Mouse (Mus musculus) hindbrain, postnatal 0 days (tissue): ENCODE data around the gene Tpcn1. TPM values are rescaled to one million over a fixed set of nuclear protein-coding genes. Genes with fewer than 3 reads are reported as not detected.

Experiments used
- ATAC-seq: fragments of 200-750 bp; cut with Nextera tagmentation; 2 replicates; pipeline ENCODE4 v1.8.0; 2017; ENCODE audit warnings: mild to moderate bottlenecking, moderate TSS enrichment, moderate library complexity
- DNase-seq: peaks from one replicate; pipeline ENCODE4 v3.0.0-alpha.2; 2015; ENCODE audit warnings: low spot score
- H3K27ac ChIP-seq: fragments of 300-500 bp; sonication (generic); 2 replicates; pipeline ENCODE4 v1.5.1; 2014; ENCODE audit warnings: mild to moderate bottlenecking
- H3K27me3 ChIP-seq: fragments of 300-500 bp; sonication (generic); 2 replicates; pipeline ENCODE4 v1.6.1; 2014; ENCODE audit warnings: low read length, mixed read lengths; ENCODE audit not compliant: insufficient read depth
- H3K36me3 ChIP-seq: fragments of 300-500 bp; sonication (generic); 2 replicates; pipeline ENCODE4 v1.6.1; 2014; ENCODE audit warnings: low read length, mixed read lengths; ENCODE audit not compliant: insufficient read depth
- H3K4me1 ChIP-seq: fragments of 300-500 bp; sonication (generic); 2 replicates; pipeline ENCODE4 v1.6.1; 2014; ENCODE audit warnings: antibody characterized with exemption, low read length, mixed read lengths; ENCODE audit not compliant: insufficient read depth
- H3K4me2 ChIP-seq: fragments of 300-500 bp; sonication (generic); 2 replicates; pipeline ENCODE4 v1.6.1; 2014; ENCODE audit warnings: low read depth, mild to moderate bottlenecking, low read length, moderate library complexity, mixed read lengths
- H3K4me3 ChIP-seq: fragments of 300-500 bp; sonication (generic); 2 replicates; pipeline ENCODE4 v1.5.1; 2014; ENCODE audit warnings: low read length
- H3K9ac ChIP-seq: fragments of 300-500 bp; sonication (generic); replicated peaks from 2 replicates; pipeline ENCODE4 v1.6.1; 2014; ENCODE audit warnings: mild to moderate bottlenecking, low read length, moderate library complexity, mixed read lengths
- H3K9me3 ChIP-seq: fragments of 300-500 bp; sonication (generic); 2 replicates; pipeline ENCODE4 v1.6.1; 2016; ENCODE audit warnings: low read length, mixed read lengths
- CTCF ChIP-seq: IDR thresholded peaks from 2 replicates; pipeline ENCODE4 v1.5.1; 2016; ENCODE audit warnings: antibody characterized with exemption, control low read depth, low read depth
- WGBS: fragments of 180-500 bp; shearing (Covaris S2); extraction: QIAGEN DNeasy Blood & Tissue Kit; methylation state at CpG from one replicate; pipeline ENCODE4 v1.1.7; 2014; 5-methylcytosine and 5-hydroxymethylcytosine counted together
- polyA plus RNA-seq: library from polyadenylated mRNA; unstranded; fragments of >200 nt; fragmentation: Nextera tagmentation; extraction: Ambion mirVana; gene quantifications from 2 replicates; pipeline ENCODE4 v1.2.1, GENCODE M21; 2015
- total RNA-seq: library from RNA; depleted of rRNA; stranded (reverse); fragments of >200 nt; gene quantifications from 2 replicates; pipeline ENCODE4 v1.2.3, GENCODE M21; 2014

Tpcn1 gene
- total and polyA plus RNA-seq, 2 experiments from 2014 or later: 15.4 to 30.7 TPM

GRCm38 (mm10) chr5:120550673-120551072 is 37.8 kb downstream of the Tpcn1 start:
- no peak overlapping the region for H3K9ac ChIP-seq
- no peak overlapping the region for H3K4me3 ChIP-seq
- H3K4me2 ChIP-seq: no peak overlapping the region
- WGBS: 98% methylated on average over 5 of the region's 5 CpGs
- no peak for DNase-seq
- no peaks in the 10 kb centered on the region for H3K27me3 ChIP-seq
- H3K36me3 ChIP-seq: peaks cover 27% of the 10 kb centered on the region
- H3K27ac ChIP-seq: no peak overlapping the region
- no peaks in the 10 kb centered on the region for H3K4me1 ChIP-seq
- ATAC-seq: no peak
- no peaks in the 10 kb centered on the region for H3K9me3 ChIP-seq
- TF ChIP-seq CTCF: no peak

- WGBS: 86% methylated on average over 5 of the region's 5 CpGs
- H3K27me3 ChIP-seq: no peaks in the 10 kb centered on the region
- no peaks in the 10 kb centered on the region for H3K4me1 ChIP-seq
- H3K9ac ChIP-seq: no peak overlapping the region
- H3K27ac ChIP-seq: no peak overlapping the region
- no peak overlapping the region for H3K4me2 ChIP-seq
- H3K9me3 ChIP-seq: no peaks in the 10 kb centered on the region
- no peak for TF ChIP-seq CTCF
- no peak for ATAC-seq
- H3K4me3 ChIP-seq: no peak overlapping the region
- peaks cover 24% of the 10 kb centered on the region for H3K36me3 ChIP-seq
- no peak for DNase-seq
Measured at GRCm38 (mm10) chr5:120550137-120550536, 38.3 kb downstream of the Tpcn1 start.

- no peak overlapping the region for H3K9ac ChIP-seq
- no peaks in the 10 kb centered on the region for H3K4me1 ChIP-seq
- no peak overlapping the region for H3K4me3 ChIP-seq
- WGBS: 81% methylated on average over 11 of the region's 11 CpGs
- H3K27me3 ChIP-seq: no peaks in the 10 kb centered on the region
- no peak overlapping the region for H3K27ac ChIP-seq
- no peaks in the 10 kb centered on the region for H3K9me3 ChIP-seq
- no peak overlapping the region for H3K4me2 ChIP-seq
- no peak for ATAC-seq
- no peak for TF ChIP-seq CTCF
- peaks cover 20% of the 10 kb centered on the region; the same call in 1 of the 2 replicates for H3K36me3 ChIP-seq
- DNase-seq: no peak
Measured at GRCm38 (mm10) chr5:120548236-120548850, 40.1 kb downstream of the Tpcn1 start.

GRCm38 (mm10) chr5:120536632-120537031 is 51.8 kb downstream of the Tpcn1 start:
- ATAC-seq (no peak), DNase-seq (no peak)
- Histone ChIP-seq H3K4me3 (no peak overlapping the region), H3K36me3 (peaks cover 12% of the 10 kb centered on the region; the same call in 1 of the 2 replicates), H3K27me3 (no peaks in the 10 kb centered on the region), H3K9ac (no peak overlapping the region), H3K9me3 (no peaks in the 10 kb centered on the region), H3K27ac (peak overlapping the region; percentile 66; the same call in 1 of the 2 replicates), H3K4me2 (no peak overlapping the region), H3K4me1 (0 out of 2 replicates have a peak, but pooled peaks cover 8% of the 10 kb centered on the region)
- TF ChIP-seq CTCF: no peak
- 67% methylated on average over 5 of the region's 5 CpGs for WGBS

GRCm38 (mm10) chr5:120536046-120536445 is 52.4 kb downstream of the Tpcn1 start:
- no peak for TF ChIP-seq CTCF
- no peak overlapping the region for H3K9ac ChIP-seq
- peak; percentile 57 for DNase-seq
- H3K9me3 ChIP-seq: no peaks in the 10 kb centered on the region
- H3K4me2 ChIP-seq: no peak overlapping the region
- peak overlapping the region; percentile 66; the same call in 1 of the 2 replicates for H3K27ac ChIP-seq
- ATAC-seq: peak; percentile 46; the same call in 1 of the 2 replicates
- H3K4me3 ChIP-seq: no peak overlapping the region
- peaks cover 12% of the 10 kb centered on the region; the same call in 1 of the 2 replicates for H3K36me3 ChIP-seq
- H3K4me1 ChIP-seq: 0 out of 2 replicates have a peak, but pooled peaks cover 8% of the 10 kb centered on the region
- H3K27me3 ChIP-seq: no peaks in the 10 kb centered on the region
- WGBS: 42% methylated on average over 13 of the region's 13 CpGs

- ATAC-seq (peak; percentile 57; the same call in 1 of the 2 replicates), DNase-seq (peak; percentile 68)
- TF ChIP-seq CTCF: no peak
- no peak overlapping the region for H3K4me2 ChIP-seq
- 29% methylated on average over 2 of the region's 2 CpGs for WGBS
- 0 out of 2 replicates have a peak, but pooled peaks cover 8% of the 10 kb centered on the region for H3K4me1 ChIP-seq
- H3K36me3 ChIP-seq: 0 out of 2 replicates have a peak, but pooled peaks cover 7% of the 10 kb centered on the region
- H3K9me3 ChIP-seq: no peaks in the 10 kb centered on the region
- H3K9ac ChIP-seq: no peak overlapping the region
- H3K27me3 ChIP-seq: no peaks in the 10 kb centered on the region
- peak overlapping the region; percentile 81 for H3K27ac ChIP-seq
- H3K4me3 ChIP-seq: no peak overlapping the region
Measured at GRCm38 (mm10) chr5:120534686-120535075, 53.8 kb downstream of the Tpcn1 start.
